Mouse (Mus musculus): ENCODE results near the gene Cyb561d1. TPM values are rescaled to one million over a fixed set of nuclear protein-coding genes. Genes with fewer than 3 reads are reported as not detected.

Gene Cyb561d1
- polyA plus RNA-seq, 1 experiment from 2014 or later, result 3.7 TPM

- Histone ChIP-seq H3K4me3 (replicated peaks) (no peak overlapping the region), H3K4me1 (peaks cover 32% of the 10 kb centered on the region; the same call in 1 of the 2 replicates), H3K27ac (no peak overlapping the region), H3K4me2 (no peak overlapping the region), H3K27me3 (replicated peaks) (no peaks in the 10 kb centered on the region), H3K9me3 (no peaks in the 10 kb centered on the region), H3K9ac (no peak overlapping the region), H3K36me3 (peaks cover 12% of the 10 kb centered on the region; the same call in 1 of the 2 replicates)
- ATAC-seq (ENCODE audit: insufficient read depth, low FRiP score, low read depth), result no peak
These were observed 1.5 kb upstream of the Cyb561d1 start for GRCm38 (mm10) chr3:108202506-108202905.

- no peak for ATAC-seq (ENCODE audit: insufficient read depth, low FRiP score, low read depth)
- H3K9me3 ChIP-seq, result no peaks in the 10 kb centered on the region
- 94% methylated on average over 6 of the region's 6 CpGs for WGBS
- no peaks in the 10 kb centered on the region; the same call in 1 of the 2 replicates for H3K36me3 ChIP-seq
- no peak overlapping the region for H3K4me2 ChIP-seq
- H3K27ac ChIP-seq, result no peak overlapping the region
- no peaks in the 10 kb centered on the region for H3K27me3 ChIP-seq (replicated peaks)
- peaks cover 32% of the 10 kb centered on the region for H3K4me1 ChIP-seq
- H3K4me3 ChIP-seq (replicated peaks), result no peak overlapping the region
- H3K9ac ChIP-seq, result no peak overlapping the region
These were observed 1.8 kb downstream of the Cyb561d1 start for GRCm38 (mm10) chr3:108199231-108199630.

- Histone ChIP-seq H3K9ac (no peak overlapping the region), H3K27ac (no peak overlapping the region), H3K4me2 (0 out of 2 replicates have a peak overlapping the region, but pooled peaks have one; percentile 22), H3K4me3 (replicated peaks) (no peak overlapping the region), H3K9me3 (no peaks in the 10 kb centered on the region), H3K36me3 (no peaks in the 10 kb centered on the region; the same call in 1 of the 2 replicates), H3K4me1 (peaks cover 32% of the 10 kb centered on the region), H3K27me3 (replicated peaks) (no peaks in the 10 kb centered on the region)
- WGBS, result 22% methylated on average over 14 of the region's 14 CpGs
- no peak for ATAC-seq (ENCODE audit: insufficient read depth, low FRiP score, low read depth)
These were observed 3.9 kb downstream of the Cyb561d1 start for GRCm38 (mm10) chr3:108197066-108197497.

GRCm38 (mm10) chr3:108195941-108196590, 4.9 kb downstream of the Cyb561d1 start:
- no peaks in the 10 kb centered on the region; the same call in 1 of the 2 replicates for H3K36me3 ChIP-seq
- no peak overlapping the region for H3K4me3 ChIP-seq (replicated peaks)
- no peak for ATAC-seq (ENCODE audit: insufficient read depth, low FRiP score, low read depth)
- 78% methylated on average over 7 of the region's 7 CpGs for WGBS
- H3K4me2 ChIP-seq, result no peak overlapping the region
- no peak overlapping the region for H3K27ac ChIP-seq
- peaks cover 29% of the 10 kb centered on the region for H3K4me1 ChIP-seq
- no peak overlapping the region for H3K9ac ChIP-seq
- no peaks in the 10 kb centered on the region for H3K27me3 ChIP-seq (replicated peaks)
- H3K9me3 ChIP-seq, result no peaks in the 10 kb centered on the region

- H3K27ac ChIP-seq, result no peak overlapping the region
- H3K4me2 ChIP-seq, result no peak overlapping the region
- H3K9me3 ChIP-seq, result no peaks in the 10 kb centered on the region
- no peaks in the 10 kb centered on the region; the same call in 1 of the 2 replicates for H3K36me3 ChIP-seq
- ATAC-seq (ENCODE audit: insufficient read depth, low FRiP score, low read depth), result no peak
- H3K4me3 ChIP-seq (replicated peaks), result no peak overlapping the region
- no peaks in the 10 kb centered on the region for H3K27me3 ChIP-seq (replicated peaks)
- H3K9ac ChIP-seq, result no peak overlapping the region
- WGBS, result 90% methylated on average over 4 of the region's 4 CpGs
- peaks cover 25% of the 10 kb centered on the region for H3K4me1 ChIP-seq
These were observed 5.7 kb downstream of the Cyb561d1 start for GRCm38 (mm10) chr3:108195287-108195686.

GRCm38 (mm10) chr3:108193686-108194085, 7.3 kb downstream of the Cyb561d1 start:
- Histone ChIP-seq H3K4me2 (no peak overlapping the region), H3K27me3 (replicated peaks) (no peaks in the 10 kb centered on the region), H3K9ac (no peak overlapping the region), H3K27ac (no peak overlapping the region), H3K9me3 (no peaks in the 10 kb centered on the region), H3K4me1 (peaks cover 26% of the 10 kb centered on the region), H3K4me3 (replicated peaks) (no peak overlapping the region), H3K36me3 (no peaks in the 10 kb centered on the region; the same call in 1 of the 2 replicates)
- WGBS, result 58% methylated on average over 4 of the region's 4 CpGs
- ATAC-seq (ENCODE audit: insufficient read depth, low FRiP score, low read depth), result no peak

GRCm38 (mm10) chr3:108189897-108190296, 11.1 kb downstream of the Cyb561d1 start:
- H3K27ac ChIP-seq, result no peak overlapping the region
- H3K9ac ChIP-seq, result no peak overlapping the region
- no peaks in the 10 kb centered on the region for H3K27me3 ChIP-seq (replicated peaks)
- peak overlapping the region; percentile 17; the same call in 1 of the 2 replicates for H3K4me2 ChIP-seq
- WGBS, result 35% methylated on average over 5 of the region's 5 CpGs
- H3K9me3 ChIP-seq, result no peaks in the 10 kb centered on the region
- no peak for ATAC-seq (ENCODE audit: insufficient read depth, low FRiP score, low read depth)
- H3K4me3 ChIP-seq (replicated peaks), result no peak overlapping the region
- H3K4me1 ChIP-seq, result peaks cover 19% of the 10 kb centered on the region
- H3K36me3 ChIP-seq, result no peaks in the 10 kb centered on the region

- Histone ChIP-seq H3K27me3 (replicated peaks) (no peaks in the 10 kb centered on the region), H3K36me3 (no peaks in the 10 kb centered on the region), H3K27ac (no peak overlapping the region), H3K4me2 (no peak overlapping the region), H3K4me3 (replicated peaks) (no peak overlapping the region), H3K9me3 (no peaks in the 10 kb centered on the region), H3K4me1 (peaks cover 19% of the 10 kb centered on the region), H3K9ac (no peak overlapping the region)
- no peak for ATAC-seq (ENCODE audit: insufficient read depth, low FRiP score, low read depth)
- WGBS, result 71% methylated on average over 9 of the region's 9 CpGs
These were observed 12.1 kb downstream of the Cyb561d1 start for GRCm38 (mm10) chr3:108188716-108189490.

GRCm38 (mm10) chr3:108187111-108187795, 13.8 kb downstream of the Cyb561d1 start:
- Histone ChIP-seq H3K4me1 (peaks cover 19% of the 10 kb centered on the region), H3K4me3 (replicated peaks) (peak overlapping the region; percentile 61; the same call in 1 of the 2 replicates), H3K36me3 (no peaks in the 10 kb centered on the region), H3K4me2 (peak overlapping the region; percentile 86), H3K9ac (no peak overlapping the region), H3K9me3 (no peaks in the 10 kb centered on the region), H3K27me3 (replicated peaks) (no peaks in the 10 kb centered on the region), H3K27ac (no peak overlapping the region)
- ATAC-seq (ENCODE audit: insufficient read depth, low FRiP score, low read depth), result no peak
- 68% methylated on average over 20 of the region's 20 CpGs for WGBS

GRCm38 (mm10) chr3:108186098-108187047, 14.6 kb downstream of the Cyb561d1 start, which contains the start of gene Amigo1:
Gene Amigo1, plus strand, starts transcription at chr3:108186335.
- peak; percentile 61; the same call in 1 of the 2 replicates for ATAC-seq (ENCODE audit: insufficient read depth, low FRiP score, low read depth)
- Histone ChIP-seq H3K4me2 (peak within 1 kb of the TSS; percentile 86), H3K9me3 (no peaks in the 10 kb centered on the region), H3K4me1 (peaks cover 14% of the 10 kb centered on the region), H3K9ac (peak within 1 kb of the TSS; percentile 40), H3K4me3 (replicated peaks) (peak within 1 kb of the TSS; percentile 61), H3K36me3 (no peaks in the 10 kb centered on the region), H3K27me3 (replicated peaks) (no peaks in the 10 kb centered on the region), H3K27ac (no peak within 1 kb of the TSS)
- WGBS, result 2% methylated on average over 92 of the region's 100 CpGs

Measured in stomach, embryonic 15.5 days (tissue).